Mouse (Mus musculus): ENCODE data around the gene Zbtb8a.
"Not testable (repeated sequence)": the region's sequence is repeated elsewhere in the genome, so short reads cannot be mapped to it uniquely, and the experiment has no call there.

Zbtb8a gene

GRCm38 (mm10) chr4:129376961-129377545 lies 863 bp downstream of the Zbtb8a start:
- peak; percentile 55 for DNase-seq (ENCODE audit: inconsistent ontology term)

- no peak for DNase-seq (ENCODE audit: inconsistent ontology term)
Measured at GRCm38 (mm10) chr4:129375821-129376220, 2.1 kb downstream of the Zbtb8a start.

- no peak for DNase-seq (ENCODE audit: inconsistent ontology term)
Measured at GRCm38 (mm10) chr4:129375000-129375399, 2.9 kb downstream of the Zbtb8a start.

GRCm38 (mm10) chr4:129374219-129374755 lies 3.6 kb downstream of the Zbtb8a start:
- DNase-seq (ENCODE audit: inconsistent ontology term): no peak

GRCm38 (mm10) chr4:129373202-129373976 lies 4.5 kb downstream of the Zbtb8a start:
- DNase-seq (ENCODE audit: inconsistent ontology term): peak; percentile 24

GRCm38 (mm10) chr4:129371391-129371790 lies 6.5 kb downstream of the Zbtb8a start:
- DNase-seq (ENCODE audit: inconsistent ontology term): no peak

GRCm38 (mm10) chr4:129365224-129365623 lies 12.7 kb downstream of the Zbtb8a start:
- no peak for DNase-seq (ENCODE audit: inconsistent ontology term)

- no peak for DNase-seq (ENCODE audit: inconsistent ontology term)
Measured at GRCm38 (mm10) chr4:129364379-129364778, 13.5 kb downstream of the Zbtb8a start.

GRCm38 (mm10) chr4:129363463-129363862 lies 14.5 kb downstream of the Zbtb8a start:
- no peak for DNase-seq (ENCODE audit: inconsistent ontology term)

GRCm38 (mm10) chr4:129362771-129363170 lies 15.1 kb downstream of the Zbtb8a start:
- no peak for DNase-seq (ENCODE audit: inconsistent ontology term)

GRCm38 (mm10) chr4:129362238-129362637 lies 15.7 kb downstream of the Zbtb8a start:
- DNase-seq (ENCODE audit: inconsistent ontology term): not testable (repeated sequence)

GRCm38 (mm10) chr4:129357613-129358163 lies 20.2 kb downstream of the Zbtb8a start:
- no peak for DNase-seq (ENCODE audit: inconsistent ontology term)

- DNase-seq (ENCODE audit: inconsistent ontology term): no peak
Measured at GRCm38 (mm10) chr4:129354236-129354635, 23.7 kb downstream of the Zbtb8a start.

- DNase-seq (ENCODE audit: inconsistent ontology term): no peak
Measured at GRCm38 (mm10) chr4:129353176-129353575, 24.7 kb downstream of the Zbtb8a start.

GRCm38 (mm10) chr4:129351111-129351510 lies 26.8 kb downstream of the Zbtb8a start:
- no peak for DNase-seq (ENCODE audit: inconsistent ontology term)

GRCm38 (mm10) chr4:129350644-129351043 lies 27.3 kb downstream of the Zbtb8a start:
- peak; percentile 57 for DNase-seq (ENCODE audit: inconsistent ontology term)

- no peak for DNase-seq (ENCODE audit: inconsistent ontology term)
Measured at GRCm38 (mm10) chr4:129346481-129347154, 31.3 kb downstream of the Zbtb8a start.

GRCm38 (mm10) chr4:129342705-129343104 lies 35.2 kb downstream of the Zbtb8a start:
- DNase-seq (ENCODE audit: inconsistent ontology term): no peak

- DNase-seq (ENCODE audit: inconsistent ontology term): no peak
Measured at GRCm38 (mm10) chr4:129341888-129342287, 36.0 kb downstream of the Zbtb8a start.

- no peak for DNase-seq (ENCODE audit: inconsistent ontology term)
Measured at GRCm38 (mm10) chr4:129339743-129340142, 38.2 kb downstream of the Zbtb8a start.

GRCm38 (mm10) chr4:129336291-129336690 lies 41.6 kb downstream of the Zbtb8a start:
- DNase-seq (ENCODE audit: inconsistent ontology term): peak; percentile 9

Data from Muller cell, postnatal 12 days (primary cell).